Mouse (Mus musculus): ENCODE measurements around the gene Sumf1.

Gene Sumf1

GRCm38 (mm10) chr6:108206914-108207566, 21.7 kb upstream of the Sumf1 start:
- no peak for DNase-seq (ENCODE audit: low read depth, low spot score)

DNA sequence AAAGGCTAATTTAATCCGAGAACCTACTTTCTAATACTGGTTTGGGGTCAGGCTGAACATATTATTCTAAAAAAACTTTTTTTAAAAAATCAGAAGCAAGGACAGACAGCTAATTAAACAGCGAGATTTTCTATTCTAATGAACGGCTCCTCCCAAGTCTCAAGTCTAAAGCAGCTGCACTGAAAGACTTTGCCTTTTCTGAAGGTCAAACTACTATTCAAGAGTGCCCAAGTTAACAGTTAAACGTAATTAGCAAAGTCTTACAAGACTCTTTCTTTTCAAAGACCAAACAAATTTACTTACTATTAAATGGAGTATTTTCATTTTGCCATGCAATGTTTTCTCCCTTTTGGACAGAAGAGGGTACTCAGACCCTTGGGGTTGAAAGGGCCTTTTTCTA, 20.8 kb upstream of the Sumf1 start:
- no peak for DNase-seq (ENCODE audit: low read depth, low spot score)

DNA sequence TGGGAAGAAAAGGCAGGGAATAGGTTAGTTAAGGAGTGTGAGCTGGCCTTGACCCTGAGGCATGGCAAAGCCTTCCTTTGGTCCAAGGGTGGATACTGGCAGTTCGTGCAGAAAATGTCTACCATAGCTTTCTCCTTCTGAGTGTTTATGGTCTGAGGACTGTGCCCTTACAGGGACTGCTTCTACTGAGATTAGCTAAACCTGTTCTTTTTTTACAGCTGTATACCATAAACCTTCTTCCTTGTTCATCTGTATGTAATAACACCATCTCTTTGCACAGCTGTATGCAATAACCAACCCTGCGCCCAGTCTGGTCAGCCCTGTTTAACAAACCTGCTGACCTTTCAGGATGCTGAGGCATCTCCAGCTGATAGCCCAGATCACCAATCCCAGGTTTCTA, 18.9 kb upstream of the Sumf1 start:
- no peak for DNase-seq (ENCODE audit: low read depth, low spot score)

DNA sequence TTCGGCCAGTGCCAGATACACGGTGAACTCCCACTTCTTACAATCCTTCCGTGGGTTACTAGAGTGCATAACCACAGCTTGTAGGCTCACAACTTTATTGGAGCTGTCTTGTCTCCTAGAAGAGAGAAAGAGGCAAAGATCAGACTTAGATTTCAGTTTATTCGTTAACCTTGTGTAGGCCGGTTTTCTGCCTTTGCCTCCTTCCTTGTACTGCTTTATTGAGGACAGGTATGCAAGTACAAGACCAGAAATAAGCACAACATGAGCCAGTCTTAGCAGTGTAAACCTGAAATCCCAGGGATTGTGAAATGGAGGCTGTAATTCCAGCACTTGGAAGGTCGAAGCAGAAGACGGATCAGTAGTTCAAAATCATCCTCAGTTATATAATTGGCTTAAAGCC, 12.9 kb upstream of the Sumf1 start:
- no peak for DNase-seq (ENCODE audit: low read depth, low spot score)

DNA sequence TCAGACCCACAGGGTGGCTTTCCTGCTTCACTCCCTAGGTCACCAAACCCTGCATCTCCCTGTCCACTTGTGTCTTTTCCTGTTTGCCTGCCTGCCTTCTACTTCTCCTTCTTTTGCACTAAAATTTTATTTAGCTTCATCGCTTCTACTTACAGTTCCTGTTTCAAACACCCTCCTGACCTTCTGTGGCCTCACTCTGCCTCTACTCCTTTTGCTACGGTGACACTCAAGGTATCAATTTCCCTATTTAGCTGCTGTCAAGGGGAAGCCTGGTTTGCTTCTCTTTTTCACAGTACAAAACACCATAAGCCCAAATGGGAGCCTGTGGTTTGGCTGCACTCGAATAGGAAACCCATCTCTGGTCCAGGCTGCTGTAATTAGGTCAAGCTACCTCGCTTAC, 11.7 kb upstream of the Sumf1 start:
- no peak for DNase-seq (ENCODE audit: low read depth, low spot score)

- no peak for DNase-seq (ENCODE audit: low read depth, low spot score)
Observed at GRCm38 (mm10) chr6:108196665-108197064, 11.3 kb upstream of the Sumf1 start.

DNA sequence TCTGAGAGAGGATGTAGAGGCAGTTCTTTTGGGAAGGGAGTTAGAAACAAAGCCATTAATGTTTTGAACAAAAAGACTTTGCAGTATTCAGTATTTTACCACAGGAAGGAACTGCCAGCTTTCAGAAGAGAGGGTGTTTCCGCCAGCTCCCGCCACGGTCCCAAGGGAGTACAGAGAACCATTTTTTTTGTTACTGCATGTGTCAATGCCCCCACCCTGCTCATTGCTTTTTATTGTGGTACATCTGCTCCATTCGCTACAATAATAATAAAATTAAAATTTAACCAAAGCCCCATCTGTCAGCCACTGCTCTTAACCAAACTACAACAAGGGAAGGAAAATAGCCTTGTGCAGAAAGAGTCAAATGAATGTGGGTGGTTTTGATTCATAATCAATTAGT, 7.2 kb upstream of the Sumf1 start:
- DNase-seq (ENCODE audit: low read depth, low spot score) = peak; percentile 4

GRCm38 (mm10) chr6:108190690-108191089, 5.3 kb upstream of the Sumf1 start:
- DNase-seq (ENCODE audit: low read depth, low spot score) = no peak

DNA sequence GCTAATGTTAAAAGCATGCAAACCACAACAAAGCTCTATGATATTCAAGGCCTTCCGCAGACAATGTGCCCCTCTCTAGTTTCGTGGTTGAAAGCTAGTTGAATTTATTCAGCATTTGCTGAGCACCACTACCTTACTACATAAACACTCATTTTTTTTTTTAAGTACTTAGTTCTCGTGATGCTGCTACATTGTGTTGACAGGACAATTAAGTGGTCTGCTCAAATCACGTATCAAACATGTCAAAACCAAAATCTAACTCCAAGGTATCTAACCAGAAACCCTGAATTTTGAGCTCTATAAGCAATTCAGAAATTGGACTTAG, 265 bp upstream of the Sumf1 start:
- DNase-seq (ENCODE audit: low read depth, low spot score) = no peak

- no peak for DNase-seq (ENCODE audit: low read depth, low spot score)
Observed at GRCm38 (mm10) chr6:108179087-108179486, 6.3 kb downstream of the Sumf1 start.

GRCm38 (mm10) chr6:108174181-108174580, 11.2 kb downstream of the Sumf1 start:
- DNase-seq (ENCODE audit: low read depth, low spot score) = peak; percentile 36

DNA sequence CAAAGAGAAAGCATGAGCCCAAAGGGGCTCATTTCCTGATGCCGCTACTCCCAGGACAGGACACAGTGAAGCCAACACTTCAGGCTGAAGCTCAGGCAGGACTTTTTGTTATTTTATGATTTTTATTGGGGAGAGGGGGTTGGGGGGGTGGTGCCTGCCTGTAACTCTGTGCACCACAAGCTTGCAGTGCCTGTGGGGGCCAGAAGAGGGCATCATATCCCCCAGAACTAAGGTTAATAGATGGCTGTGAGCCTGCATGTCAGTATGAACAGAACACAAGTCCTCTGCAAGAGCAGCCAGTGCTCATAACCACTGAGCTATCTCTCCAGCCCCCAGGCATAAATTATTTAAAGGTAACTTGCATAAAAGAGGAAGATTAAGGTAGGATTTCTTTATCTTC, 13.2 kb downstream of the Sumf1 start:
- DNase-seq (ENCODE audit: low read depth, low spot score) = no peak

- DNase-seq (ENCODE audit: low read depth, low spot score) = no peak
Observed at GRCm38 (mm10) chr6:108169466-108169865, 15.9 kb downstream of the Sumf1 start.

GRCm38 (mm10) chr6:108168723-108169122, 16.7 kb downstream of the Sumf1 start:
- no peak for DNase-seq (ENCODE audit: low read depth, low spot score)

DNA sequence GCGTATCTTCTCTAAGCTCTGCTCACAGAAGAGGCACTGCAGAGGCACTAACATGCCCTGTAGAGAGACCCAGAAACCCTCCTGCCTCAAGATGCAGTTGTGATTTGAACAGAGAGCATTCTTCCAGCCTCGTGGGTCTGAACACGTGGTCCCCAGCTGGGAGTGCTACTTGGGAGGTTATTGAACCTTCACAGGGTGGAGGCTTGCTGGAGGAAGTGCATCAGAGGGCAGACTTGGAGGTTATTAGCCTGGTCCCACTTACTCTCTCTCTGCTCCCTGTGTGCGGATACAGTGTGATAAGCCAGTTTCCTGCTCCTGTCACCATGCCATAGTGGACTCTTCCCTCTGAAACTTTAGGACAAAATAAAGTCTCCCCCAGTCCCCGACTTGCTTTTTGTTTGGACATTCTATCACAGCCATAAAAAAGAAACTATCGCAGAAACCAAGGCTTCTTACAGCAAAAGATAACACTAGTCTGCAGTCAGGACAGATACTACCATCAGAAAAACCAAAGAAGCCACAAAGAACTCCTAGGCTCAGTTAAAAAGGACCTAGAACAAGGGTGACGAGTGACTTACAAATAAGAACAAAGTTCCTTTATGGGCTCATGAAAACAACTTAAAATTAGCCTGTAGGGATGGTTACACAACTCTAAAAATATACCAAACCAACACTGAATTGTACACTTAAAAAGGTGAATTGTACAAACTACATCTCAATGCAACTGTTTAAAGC, 17.3 kb downstream of the Sumf1 start:
- no peak for DNase-seq (ENCODE audit: low read depth, low spot score)

DNA sequence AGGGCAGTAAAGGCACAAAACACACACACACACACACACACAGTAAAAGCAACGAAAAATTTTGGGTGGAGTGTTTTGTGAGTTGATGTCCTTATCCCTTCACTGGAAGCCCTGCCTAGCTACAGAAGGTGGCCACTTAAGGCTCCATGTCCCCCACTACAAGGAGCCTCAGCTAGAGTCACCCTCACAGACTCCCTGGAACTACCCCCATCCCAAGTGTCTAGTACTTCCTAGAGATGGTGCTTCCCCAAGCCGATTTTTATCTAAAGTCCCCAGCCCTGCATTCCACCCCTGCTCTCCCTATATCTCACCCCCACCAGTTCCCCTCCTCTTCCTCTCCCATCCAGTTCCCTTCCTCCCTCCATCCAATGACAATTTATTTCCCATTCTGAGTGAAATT, 19.8 kb downstream of the Sumf1 start:
- DNase-seq (ENCODE audit: low read depth, low spot score) = no peak

GRCm38 (mm10) chr6:108164935-108165334, 20.4 kb downstream of the Sumf1 start:
- no peak for DNase-seq (ENCODE audit: low read depth, low spot score)

GRCm38 (mm10) chr6:108160608-108161007, 24.8 kb downstream of the Sumf1 start:
- peak; percentile 76 for DNase-seq (ENCODE audit: low read depth, low spot score)

DNA sequence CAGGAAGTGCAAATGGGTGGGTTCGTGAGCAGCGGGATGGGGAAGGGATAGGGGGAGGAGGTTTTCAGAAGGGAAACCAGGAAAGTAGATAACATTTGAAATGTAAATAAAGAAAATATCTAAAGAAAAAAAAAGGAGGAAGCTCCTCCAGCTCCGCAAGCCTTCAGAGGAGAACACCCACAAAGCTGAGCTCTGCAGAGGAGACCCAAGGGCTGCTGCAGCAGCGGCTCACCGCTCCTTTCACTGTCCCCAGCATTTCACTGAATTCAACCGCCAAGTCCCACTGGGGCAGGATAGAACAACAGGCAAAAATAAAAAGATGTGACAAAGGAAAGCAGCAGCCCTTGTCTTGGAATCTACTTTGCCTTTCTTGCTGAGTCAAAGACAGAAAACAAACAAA, 28.5 kb downstream of the Sumf1 start:
- no peak for DNase-seq (ENCODE audit: low read depth, low spot score)

DNA sequence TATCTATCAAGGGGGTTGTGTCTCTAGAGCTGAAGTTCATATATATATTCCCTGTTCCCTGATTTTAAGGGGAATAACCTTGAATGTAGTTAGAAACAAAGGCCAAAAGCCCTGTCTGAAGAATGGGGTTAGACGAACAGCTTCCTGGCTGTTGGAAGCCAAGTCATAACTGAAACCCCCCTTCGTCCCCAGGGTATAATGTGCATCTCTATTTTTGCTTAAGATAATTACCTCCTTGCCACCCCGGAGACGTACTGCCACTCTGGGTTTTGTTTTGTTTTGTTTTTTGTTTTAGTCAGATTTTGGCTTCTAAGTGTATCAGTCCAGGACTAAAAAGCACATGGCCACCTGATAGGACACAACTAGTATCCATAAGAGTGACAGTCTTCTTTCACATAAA, 31.1 kb downstream of the Sumf1 start:
- DNase-seq (ENCODE audit: low read depth, low spot score) = no peak

GRCm38 (mm10) chr6:108152661-108153269, 32.6 kb downstream of the Sumf1 start:
- peak; percentile 70 for DNase-seq (ENCODE audit: low read depth, low spot score)

GRCm38 (mm10) chr6:108152081-108152480, 33.3 kb downstream of the Sumf1 start:
- DNase-seq (ENCODE audit: low read depth, low spot score) = no peak

GRCm38 (mm10) chr6:108149235-108149634, 36.1 kb downstream of the Sumf1 start:
- DNase-seq (ENCODE audit: low read depth, low spot score) = no peak
